Mouse (Mus musculus): Measurements from ENCODE around the gene Gm44502. TPM values are rescaled to one million over a fixed set of nuclear protein-coding genes. Genes with fewer than 3 reads are reported as not detected.

The Gm44502 gene
- polyA plus RNA-seq (2015; fragmentation: Nextera tagmentation; extraction: Ambion mirVana), result 0.53 and 0.90 TPM in 2 replicates

DNA sequence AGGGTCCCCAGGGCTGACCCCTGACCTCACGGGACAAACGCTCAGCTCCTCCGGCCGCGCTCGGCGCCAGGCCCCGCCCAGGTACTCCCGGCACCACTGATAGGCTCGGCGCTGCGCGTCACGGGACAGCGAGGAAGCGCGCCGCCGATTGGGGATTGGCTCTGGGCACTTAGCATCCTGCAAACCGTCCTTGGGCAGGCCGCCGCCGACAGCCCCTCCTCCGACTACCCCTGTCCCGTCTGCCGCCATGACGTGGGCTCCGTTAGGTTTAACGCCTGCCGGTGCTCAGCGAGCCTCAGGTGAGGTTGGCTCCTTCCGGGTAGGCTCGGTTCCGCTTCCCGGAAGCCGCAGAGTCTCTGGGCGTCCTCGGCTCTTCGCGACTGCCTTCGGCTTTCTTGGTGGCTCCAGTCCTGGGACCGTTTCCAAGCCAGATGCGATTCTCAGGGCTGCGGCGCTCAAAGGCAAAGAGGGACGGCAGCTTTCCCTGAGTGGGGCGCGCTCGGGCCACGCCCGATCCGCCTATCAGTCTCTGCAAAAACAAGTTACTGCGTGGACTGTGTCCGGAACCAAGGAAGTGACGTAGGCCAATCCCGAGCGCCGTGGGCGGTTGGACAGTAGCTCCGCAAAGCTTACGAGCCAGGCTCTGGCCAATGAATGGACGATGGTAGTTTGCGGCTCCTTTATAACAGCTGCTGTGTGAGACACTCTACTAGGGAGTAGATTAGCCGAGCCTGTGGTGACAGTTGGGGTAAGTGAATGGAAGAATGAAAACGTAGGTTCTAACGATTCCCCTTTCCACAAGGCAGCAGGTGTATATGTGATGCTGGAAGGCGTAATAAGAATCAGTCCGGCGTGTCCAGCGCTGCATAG, at the start of gene Gm44502, which contains the start of the genes C730034F03Rik and Chkb:
Gene Gm44502, minus strand, starts transcription at position 345 of the 870 bp plus-strand sequence.
Gene C730034F03Rik, plus strand, starts transcription at position 238 of the 870 bp plus-strand sequence.
Gene Chkb, minus strand, starts transcription at position 557 of the 870 bp plus-strand sequence.
- Histone ChIP-seq H3K4me1 (peaks cover 47% of the 10 kb centered on the region), H3K27me3 (replicated peaks) (no peaks in the 10 kb centered on the region), H3K36me3 (peaks cover 25% of the 10 kb centered on the region), H3K9me3 (no peaks in the 10 kb centered on the region), H3K27ac (replicated peaks) (peak within 1 kb of the TSS; percentile 98), H3K4me2 (peak within 1 kb of the TSS; percentile 93), H3K4me3 (peak within 1 kb of the TSS; percentile 78), H3K9ac (peak within 1 kb of the TSS; percentile 87)
- WGBS, result under 1% methylated on average over 70 of the region's 70 CpGs
- ATAC-seq (ENCODE audit: extremely low read depth, insufficient number of reproducible peaks, low FRiP score, low TSS enrichment), result peak; percentile 85

DNA sequence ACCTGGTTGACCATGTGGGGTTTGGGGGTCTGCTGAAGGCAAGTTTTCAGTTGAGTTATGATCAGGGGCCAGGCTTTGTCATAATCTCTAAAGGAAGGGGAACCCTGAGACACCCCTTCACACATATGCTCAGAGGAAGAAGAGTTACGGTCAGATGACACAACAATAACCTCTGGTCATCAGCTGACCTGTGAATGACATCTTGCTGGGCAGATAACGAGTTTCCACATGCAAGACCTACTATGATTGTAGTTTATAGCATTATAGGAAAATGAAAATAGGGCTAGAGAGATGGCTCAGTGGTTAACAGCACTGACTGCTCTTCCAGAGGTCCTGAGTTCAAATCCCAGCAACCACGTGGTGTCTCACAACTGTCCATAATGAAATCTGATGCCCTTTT, 49.1 kb upstream of the Gm44502 start:
- Histone ChIP-seq H3K9me3 (no peaks in the 10 kb centered on the region), H3K4me2 (no peak overlapping the region), H3K9ac (no peak overlapping the region), H3K27ac (replicated peaks) (no peak overlapping the region), H3K36me3 (no peaks in the 10 kb centered on the region), H3K27me3 (replicated peaks) (no peaks in the 10 kb centered on the region), H3K4me1 (peaks cover 31% of the 10 kb centered on the region), H3K4me3 (no peak overlapping the region)
- no peak for ATAC-seq (ENCODE audit: extremely low read depth, insufficient number of reproducible peaks, low FRiP score, low TSS enrichment)
- 79% methylated on average over 3 of the region's 3 CpGs for WGBS

DNA sequence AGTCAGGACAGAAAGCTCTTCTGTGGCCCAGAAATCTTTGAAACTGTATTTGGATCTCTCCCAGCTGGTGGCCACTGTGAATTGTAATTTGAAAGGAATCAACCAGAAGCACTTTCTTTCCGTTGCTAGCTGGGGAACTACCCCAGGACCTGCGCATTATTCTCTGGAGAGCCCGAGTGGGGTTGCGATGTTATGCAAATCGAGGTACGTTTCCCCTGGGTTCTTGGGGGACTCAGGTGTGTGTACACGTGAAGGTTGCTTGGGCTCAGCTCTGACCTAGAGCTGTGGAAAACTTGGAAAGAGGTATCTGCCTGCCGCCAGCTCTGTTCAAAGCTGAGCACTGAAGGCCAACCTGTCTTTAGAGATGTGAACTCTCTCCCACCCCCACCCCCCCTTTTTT, 48.3 kb upstream of the Gm44502 start:
- Histone ChIP-seq H3K27ac (replicated peaks) (0 out of 2 replicates have a peak overlapping the region, but pooled peaks have one; percentile 5), H3K4me2 (no peak overlapping the region), H3K4me3 (no peak overlapping the region), H3K9ac (no peak overlapping the region), H3K27me3 (replicated peaks) (no peaks in the 10 kb centered on the region), H3K4me1 (peaks cover 31% of the 10 kb centered on the region), H3K9me3 (no peaks in the 10 kb centered on the region), H3K36me3 (no peaks in the 10 kb centered on the region)
- ATAC-seq (ENCODE audit: extremely low read depth, insufficient number of reproducible peaks, low FRiP score, low TSS enrichment), result no peak
- 60% methylated on average over 8 of the region's 8 CpGs for WGBS

DNA sequence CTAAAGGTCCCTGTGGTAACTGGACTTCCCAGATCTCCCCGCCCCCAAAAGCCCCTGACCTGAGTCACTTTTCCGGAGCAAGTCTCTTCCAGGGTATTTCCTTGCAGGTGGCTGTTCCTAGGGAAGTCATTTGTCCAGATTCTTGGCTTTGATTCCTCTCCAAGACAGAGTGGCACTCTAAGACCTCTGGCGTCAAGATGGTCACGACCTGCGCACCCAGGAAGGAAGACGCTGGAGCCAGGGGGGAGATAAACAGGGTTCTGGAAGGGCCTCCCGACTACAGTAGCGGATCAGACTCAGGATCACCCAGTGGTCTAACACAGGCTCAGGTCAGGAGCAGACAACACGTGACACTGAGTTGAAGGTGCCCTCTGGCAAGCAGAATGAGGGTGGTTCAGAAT, 47.6 kb upstream of the Gm44502 start, which contains the start of gene Arsa:
Gene Arsa, minus strand, starts transcription at position 335 of the 401 bp plus-strand sequence.
- Histone ChIP-seq H3K4me1 (peaks cover 31% of the 10 kb centered on the region), H3K27me3 (replicated peaks) (no peaks in the 10 kb centered on the region), H3K27ac (replicated peaks) (peak within 1 kb of the TSS; percentile 81), H3K9me3 (no peaks in the 10 kb centered on the region), H3K36me3 (no peaks in the 10 kb centered on the region), H3K9ac (peak within 1 kb of the TSS; percentile 89), H3K4me3 (peak within 1 kb of the TSS; percentile 72), H3K4me2 (peak within 1 kb of the TSS; percentile 97)
- WGBS, result 28% methylated on average over 9 of the region's 9 CpGs
- ATAC-seq (ENCODE audit: extremely low read depth, insufficient number of reproducible peaks, low FRiP score, low TSS enrichment), result no peak

DNA sequence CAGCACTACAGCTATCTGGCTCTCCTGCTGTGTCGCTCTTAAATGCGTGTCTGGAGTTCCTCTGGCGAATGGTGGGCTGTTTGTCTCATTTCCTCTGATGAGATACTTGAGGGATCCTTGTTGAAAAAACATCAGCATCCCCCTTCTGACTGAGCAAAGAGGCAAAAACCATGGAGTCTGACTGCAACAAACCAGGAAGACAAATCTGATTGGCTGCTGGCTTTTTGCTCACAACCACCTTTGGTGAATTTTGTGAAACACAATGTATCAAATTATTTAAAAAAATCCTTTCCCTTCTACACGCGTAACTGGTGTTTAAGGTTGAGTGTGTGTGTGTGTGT, 46.9 kb upstream of the Gm44502 start:
- Histone ChIP-seq H3K9me3 (no peaks in the 10 kb centered on the region), H3K27ac (replicated peaks) (peak overlapping the region; percentile 81), H3K4me2 (peak overlapping the region; percentile 97), H3K4me3 (peak overlapping the region; percentile 72), H3K27me3 (replicated peaks) (no peaks in the 10 kb centered on the region), H3K4me1 (peaks cover 31% of the 10 kb centered on the region), H3K9ac (peak overlapping the region; percentile 89), H3K36me3 (no peaks in the 10 kb centered on the region)
- ATAC-seq (ENCODE audit: extremely low read depth, insufficient number of reproducible peaks, low FRiP score, low TSS enrichment), result no peak
- 8% methylated on average over 5 of the region's 5 CpGs for WGBS

DNA sequence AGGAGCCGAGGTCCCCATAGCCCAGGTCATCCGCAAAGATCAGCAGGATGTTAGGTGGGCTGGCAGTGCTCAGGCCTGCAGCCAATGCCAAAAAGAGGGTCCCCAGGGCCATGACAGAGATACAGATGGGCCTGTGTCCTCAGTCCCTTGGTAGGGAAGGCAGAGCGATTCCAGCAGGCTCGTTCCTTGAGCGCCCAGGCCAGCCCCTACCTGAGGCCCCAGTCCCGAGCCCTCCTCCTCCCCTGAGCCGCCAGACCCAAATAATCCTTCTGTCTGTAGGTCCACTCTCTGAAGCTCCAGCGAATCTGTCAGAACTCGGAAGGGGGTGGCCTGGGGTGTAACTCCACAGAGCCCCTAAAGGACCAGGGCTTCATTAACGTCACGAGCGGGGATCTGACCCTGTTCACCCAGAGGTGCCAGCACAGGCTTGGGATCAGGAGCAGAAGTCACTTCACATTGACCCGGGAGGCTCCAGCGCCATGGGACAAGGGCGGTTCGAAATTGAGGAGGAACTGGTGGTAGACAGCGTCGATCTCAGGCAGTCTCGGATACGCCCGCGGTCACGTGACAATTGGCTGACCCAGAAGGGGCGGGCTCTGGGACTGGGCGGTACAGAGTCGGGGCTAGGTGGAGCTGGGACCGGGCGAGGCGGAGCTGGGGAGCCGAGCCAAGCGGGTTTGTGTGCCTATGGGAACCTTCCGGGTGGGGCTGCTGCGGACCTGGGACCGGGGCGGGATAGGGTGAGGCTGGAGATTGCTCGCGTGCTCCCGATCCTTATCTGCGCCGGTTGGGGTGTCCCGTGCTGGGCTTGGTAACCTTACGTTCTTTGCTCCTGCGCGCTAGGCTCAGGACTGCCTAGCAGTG, 46.3 kb upstream of the Gm44502 start:
- no peaks in the 10 kb centered on the region for H3K27me3 ChIP-seq (replicated peaks)
- peak overlapping the region; percentile 97 for H3K4me2 ChIP-seq
- peaks cover 31% of the 10 kb centered on the region for H3K4me1 ChIP-seq
- peak; percentile 94 for ATAC-seq (ENCODE audit: extremely low read depth, insufficient number of reproducible peaks, low FRiP score, low TSS enrichment)
- H3K4me3 ChIP-seq, result peak overlapping the region; percentile 72
- no peaks in the 10 kb centered on the region for H3K9me3 ChIP-seq
- 10% methylated on average over 44 of the region's 44 CpGs for WGBS
- peak overlapping the region; percentile 81 for H3K27ac ChIP-seq (replicated peaks)
- no peaks in the 10 kb centered on the region for H3K36me3 ChIP-seq
- peak overlapping the region; percentile 89 for H3K9ac ChIP-seq

DNA sequence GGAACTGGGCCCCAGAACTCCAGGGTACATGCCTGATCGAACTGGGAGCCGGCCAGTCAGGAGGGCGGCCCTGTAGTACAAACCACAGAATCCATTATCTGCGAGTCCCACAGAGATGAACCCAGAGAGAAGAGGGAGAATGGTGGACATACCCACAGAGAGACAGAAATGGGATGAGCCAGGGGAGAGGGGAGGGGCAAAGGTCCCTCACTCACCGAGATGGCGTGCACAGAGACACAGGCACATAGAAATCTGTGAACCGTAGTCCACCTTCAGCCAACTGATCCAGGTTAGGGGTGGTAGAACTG, 45.8 kb upstream of the Gm44502 start:
- Histone ChIP-seq H3K27me3 (replicated peaks) (no peaks in the 10 kb centered on the region), H3K4me1 (peaks cover 28% of the 10 kb centered on the region), H3K27ac (replicated peaks) (no peak overlapping the region), H3K36me3 (no peaks in the 10 kb centered on the region), H3K9me3 (no peaks in the 10 kb centered on the region), H3K9ac (peak overlapping the region; percentile 89), H3K4me2 (peak overlapping the region; percentile 97), H3K4me3 (peak overlapping the region; percentile 72)
- ATAC-seq (ENCODE audit: extremely low read depth, insufficient number of reproducible peaks, low FRiP score, low TSS enrichment), result no peak
- 74% methylated on average over 7 of the region's 7 CpGs for WGBS

DNA sequence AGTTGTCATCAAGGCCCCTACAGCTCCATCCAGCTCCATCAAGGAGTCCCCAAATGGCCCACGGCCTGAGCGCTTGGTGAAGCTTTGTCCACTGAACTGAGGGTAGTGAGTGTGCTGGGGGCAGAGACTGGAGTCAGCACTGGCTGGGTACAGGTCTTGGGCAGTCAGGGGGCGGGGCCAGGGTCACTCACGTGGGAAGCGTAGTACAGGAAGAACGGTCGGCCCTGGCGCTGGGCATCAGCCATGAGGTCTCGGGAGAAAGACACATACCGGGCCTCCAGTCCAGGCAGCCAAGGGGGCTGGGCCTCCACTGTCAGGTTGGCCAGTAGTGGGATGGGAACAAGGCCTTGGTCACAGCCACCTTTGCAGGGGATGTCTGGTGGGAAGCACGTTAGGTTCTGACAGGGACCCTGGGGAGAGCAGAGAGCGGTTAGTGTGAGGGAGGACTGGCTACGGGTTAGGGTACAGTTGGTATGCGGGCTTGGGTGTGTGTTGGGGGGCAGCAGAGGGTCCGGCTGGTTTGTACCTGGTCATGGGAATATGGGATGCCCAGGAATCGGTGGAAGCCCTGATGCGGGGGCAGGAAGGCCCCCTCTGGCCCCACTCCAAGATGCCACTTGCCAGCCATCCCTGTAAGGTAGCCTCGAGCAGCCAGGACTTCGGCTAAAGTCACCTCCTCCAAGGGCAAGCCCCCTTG, 45.2 kb upstream of the Gm44502 start:
- H3K4me3 ChIP-seq, result no peak overlapping the region
- 89% methylated on average over 19 of the region's 19 CpGs for WGBS
- no peaks in the 10 kb centered on the region for H3K9me3 ChIP-seq
- no peak overlapping the region for H3K27ac ChIP-seq (replicated peaks)
- H3K27me3 ChIP-seq (replicated peaks), result no peaks in the 10 kb centered on the region
- H3K9ac ChIP-seq, result 0 out of 2 replicates have a peak overlapping the region, but pooled peaks have one; percentile 89
- peaks cover 26% of the 10 kb centered on the region for H3K4me1 ChIP-seq
- no peaks in the 10 kb centered on the region for H3K36me3 ChIP-seq
- ATAC-seq (ENCODE audit: extremely low read depth, insufficient number of reproducible peaks, low FRiP score, low TSS enrichment), result no peak
- peak overlapping the region; percentile 97; the same call in 1 of the 2 replicates for H3K4me2 ChIP-seq

DNA sequence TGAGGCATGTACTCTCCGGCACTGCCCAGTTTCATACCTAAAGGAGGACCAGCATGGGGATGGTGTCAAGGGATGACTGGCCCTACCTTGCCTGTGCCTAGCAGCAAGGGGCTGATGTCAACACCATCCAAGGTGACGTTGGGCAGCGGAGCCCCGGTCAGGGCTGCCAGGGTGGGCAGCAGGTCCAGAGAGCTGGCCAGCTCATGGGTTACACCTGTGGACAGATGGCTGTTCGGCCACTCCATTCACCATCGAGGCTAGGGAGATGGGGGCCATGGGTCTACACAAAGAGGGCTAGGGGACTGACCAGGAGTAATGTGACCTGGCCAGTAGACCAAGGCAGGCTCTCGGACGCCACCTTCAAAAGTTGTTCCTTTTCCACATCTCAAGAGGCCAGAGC, 44.4 kb upstream of the Gm44502 start:
- 92% methylated on average over 8 of the region's 8 CpGs for WGBS
- H3K4me1 ChIP-seq, result peaks cover 26% of the 10 kb centered on the region
- H3K9me3 ChIP-seq, result no peaks in the 10 kb centered on the region
- H3K4me2 ChIP-seq, result no peak overlapping the region
- no peak overlapping the region for H3K4me3 ChIP-seq
- H3K27ac ChIP-seq (replicated peaks), result no peak overlapping the region
- no peak overlapping the region for H3K9ac ChIP-seq
- ATAC-seq (ENCODE audit: extremely low read depth, insufficient number of reproducible peaks, low FRiP score, low TSS enrichment), result no peak
- no peaks in the 10 kb centered on the region for H3K36me3 ChIP-seq
- no peaks in the 10 kb centered on the region for H3K27me3 ChIP-seq (replicated peaks)

DNA sequence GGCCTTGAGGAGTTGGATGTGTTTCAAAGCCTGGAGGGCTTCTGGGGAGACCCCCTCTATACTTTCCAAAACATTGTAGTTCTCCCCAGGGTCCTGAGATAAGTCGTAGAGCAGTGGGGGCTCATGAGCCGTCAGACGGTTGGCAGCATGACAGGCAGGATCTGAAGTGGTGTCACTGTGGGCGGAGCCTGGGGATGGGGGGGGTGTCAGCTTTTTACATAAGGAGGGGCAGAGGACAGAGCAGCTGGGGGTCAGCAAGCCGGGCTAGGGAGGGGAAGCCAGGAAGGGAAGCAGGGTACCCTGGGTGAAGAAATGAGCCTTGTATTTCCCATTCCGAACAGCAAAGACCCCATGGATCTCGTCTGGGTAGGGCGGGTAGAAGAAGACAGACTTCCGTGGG, 43.9 kb upstream of the Gm44502 start:
- Histone ChIP-seq H3K36me3 (no peaks in the 10 kb centered on the region), H3K4me2 (no peak overlapping the region), H3K9ac (no peak overlapping the region), H3K4me1 (peaks cover 26% of the 10 kb centered on the region), H3K4me3 (no peak overlapping the region), H3K27me3 (replicated peaks) (no peaks in the 10 kb centered on the region), H3K9me3 (no peaks in the 10 kb centered on the region), H3K27ac (replicated peaks) (no peak overlapping the region)
- 67% methylated on average over 9 of the region's 9 CpGs for WGBS
- ATAC-seq (ENCODE audit: extremely low read depth, insufficient number of reproducible peaks, low FRiP score, low TSS enrichment), result no peak

DNA sequence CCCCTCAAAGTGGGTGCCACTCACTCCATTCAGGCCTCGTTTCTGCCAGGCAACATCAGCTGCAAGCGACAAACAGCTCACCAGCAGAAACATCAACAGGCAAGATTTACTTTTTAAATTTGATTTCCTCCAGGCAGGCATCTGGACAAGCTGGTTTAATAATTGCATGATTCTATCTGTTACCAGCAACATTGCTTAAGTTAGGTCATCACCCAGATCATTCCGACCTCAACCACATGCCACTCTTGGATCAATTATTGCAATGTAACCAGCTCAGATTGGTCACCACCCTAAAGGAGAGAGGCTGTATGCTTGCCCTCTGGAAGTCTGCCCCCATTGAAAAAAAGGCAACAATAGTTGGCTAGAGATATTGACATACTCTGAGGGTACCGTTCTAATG, 42.0 kb upstream of the Gm44502 start:
- H3K27ac ChIP-seq (replicated peaks), result no peak overlapping the region
- no peak overlapping the region for H3K4me2 ChIP-seq
- H3K27me3 ChIP-seq (replicated peaks), result no peaks in the 10 kb centered on the region
- no peaks in the 10 kb centered on the region for H3K36me3 ChIP-seq
- H3K9me3 ChIP-seq, result no peaks in the 10 kb centered on the region
- H3K4me3 ChIP-seq, result no peak overlapping the region
- H3K4me1 ChIP-seq, result peaks cover 13% of the 10 kb centered on the region
- WGBS, result 74% methylated on average over 4 of the region's 4 CpGs
- no peak overlapping the region for H3K9ac ChIP-seq
- no peak for ATAC-seq (ENCODE audit: extremely low read depth, insufficient number of reproducible peaks, low FRiP score, low TSS enrichment)
